Mouse (Mus musculus): ENCODE data around the gene Arid5b. TPM values are rescaled to one million over a fixed set of nuclear protein-coding genes. Genes with fewer than 3 reads are reported as not detected.

The Arid5b gene
- polyA plus RNA-seq, 1 experiment from 2014 or later, result 17.6 TPM

DNA sequence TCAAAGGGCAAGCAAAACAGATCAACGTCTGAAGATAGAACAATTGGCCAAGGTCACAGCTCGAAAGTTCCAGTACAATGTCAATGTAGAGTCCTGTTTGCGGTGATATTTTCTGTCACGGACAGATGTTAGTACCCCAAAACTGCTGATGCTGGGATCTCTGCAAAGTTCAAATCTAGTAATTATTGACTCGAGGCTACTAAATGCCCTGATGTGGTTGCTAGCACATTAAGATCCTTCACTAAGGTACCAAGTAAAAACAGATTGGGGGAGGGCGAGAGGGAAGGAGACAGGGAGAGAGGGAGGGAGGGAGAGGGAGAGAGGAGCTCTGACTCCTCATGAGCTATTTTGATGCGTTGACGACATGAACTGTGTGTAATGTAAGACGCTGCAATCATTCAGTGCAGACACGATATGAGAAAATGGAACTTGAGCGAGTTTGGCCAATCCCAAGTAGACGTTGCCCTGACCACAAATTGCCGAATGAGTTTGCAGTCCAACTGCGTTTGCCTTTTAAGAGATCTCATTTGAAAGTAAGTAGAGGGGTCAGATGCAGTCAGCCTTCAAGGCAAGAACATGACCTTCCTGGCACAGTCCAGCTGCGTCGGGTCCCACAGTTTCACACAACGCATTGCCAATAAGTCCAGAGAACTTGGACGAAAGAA is 133.1 kb downstream of the Arid5b start:
- WGBS, result 88% methylated on average over 18 of the region's 18 CpGs
- ATAC-seq, result no peak
- Histone ChIP-seq H3K9me3 (replicated peaks; ENCODE audit: control insufficient read depth, low read length, poor library complexity, severe bottlenecking) (no peaks in the 10 kb centered on the region), H3K27ac (ENCODE audit: low read length) (no peak overlapping the region), H3K4me2 (ENCODE audit: low read length) (no peak overlapping the region), H3K4me3 (ENCODE audit: low read depth, low read length) (no peak overlapping the region), H3K36me3 (ENCODE audit: control insufficient read depth, insufficient read depth, low read length) (no peaks in the 10 kb centered on the region), H3K9ac (ENCODE audit: low read depth, low read length) (no peak overlapping the region), H3K27me3 (ENCODE audit: control insufficient read depth, insufficient read depth, low read depth, low read length) (no peaks in the 10 kb centered on the region), H3K4me1 (ENCODE audit: control insufficient read depth, insufficient read depth, low read length) (peaks cover 5% of the 10 kb centered on the region)

GRCm38 (mm10) chr10:68142501-68142900 is 136.0 kb downstream of the Arid5b start:
- Histone ChIP-seq H3K27me3 (ENCODE audit: control insufficient read depth, insufficient read depth, low read depth, low read length) (no peaks in the 10 kb centered on the region), H3K4me1 (ENCODE audit: control insufficient read depth, insufficient read depth, low read length) (peaks cover 5% of the 10 kb centered on the region), H3K9me3 (replicated peaks; ENCODE audit: control insufficient read depth, low read length, poor library complexity, severe bottlenecking) (no peaks in the 10 kb centered on the region; the same call in 1 of the 2 replicates), H3K4me2 (ENCODE audit: low read length) (no peak overlapping the region), H3K4me3 (ENCODE audit: low read depth, low read length) (no peak overlapping the region), H3K36me3 (ENCODE audit: control insufficient read depth, insufficient read depth, low read length) (no peaks in the 10 kb centered on the region), H3K9ac (ENCODE audit: low read depth, low read length) (no peak overlapping the region), H3K27ac (ENCODE audit: low read length) (peak overlapping the region; percentile 43)
- 32% methylated on average over 4 of the region's 4 CpGs for WGBS
- no peak for ATAC-seq

- no peaks in the 10 kb centered on the region for H3K27me3 ChIP-seq (ENCODE audit: control insufficient read depth, insufficient read depth, low read depth, low read length)
- WGBS, result 93% methylated on average over 7 of the region's 7 CpGs
- H3K4me1 ChIP-seq (ENCODE audit: control insufficient read depth, insufficient read depth, low read length), result peaks cover 7% of the 10 kb centered on the region
- no peaks in the 10 kb centered on the region for H3K36me3 ChIP-seq (ENCODE audit: control insufficient read depth, insufficient read depth, low read length)
- H3K9ac ChIP-seq (ENCODE audit: low read depth, low read length), result no peak overlapping the region
- ATAC-seq, result no peak
- H3K4me2 ChIP-seq (ENCODE audit: low read length), result no peak overlapping the region
- no peak overlapping the region for H3K27ac ChIP-seq (ENCODE audit: low read length)
- no peak overlapping the region for H3K4me3 ChIP-seq (ENCODE audit: low read depth, low read length)
- H3K9me3 ChIP-seq (replicated peaks; ENCODE audit: control insufficient read depth, low read length, poor library complexity, severe bottlenecking), result no peaks in the 10 kb centered on the region; the same call in 1 of the 2 replicates
These were observed 137.0 kb downstream of the Arid5b start for GRCm38 (mm10) chr10:68141567-68141966.

GRCm38 (mm10) chr10:68140871-68141270 is 137.7 kb downstream of the Arid5b start:
- 90% methylated on average over 2 of the region's 2 CpGs for WGBS
- H3K27ac ChIP-seq (ENCODE audit: low read length), result no peak overlapping the region
- no peak overlapping the region for H3K9ac ChIP-seq (ENCODE audit: low read depth, low read length)
- no peak overlapping the region for H3K4me2 ChIP-seq (ENCODE audit: low read length)
- ATAC-seq, result no peak
- H3K4me1 ChIP-seq (ENCODE audit: control insufficient read depth, insufficient read depth, low read length), result peaks cover 14% of the 10 kb centered on the region
- H3K36me3 ChIP-seq (ENCODE audit: control insufficient read depth, insufficient read depth, low read length), result no peaks in the 10 kb centered on the region
- no peaks in the 10 kb centered on the region for H3K27me3 ChIP-seq (ENCODE audit: control insufficient read depth, insufficient read depth, low read depth, low read length)
- no peak overlapping the region for H3K4me3 ChIP-seq (ENCODE audit: low read depth, low read length)
- no peaks in the 10 kb centered on the region; the same call in 1 of the 2 replicates for H3K9me3 ChIP-seq (replicated peaks; ENCODE audit: control insufficient read depth, low read length, poor library complexity, severe bottlenecking)

DNA sequence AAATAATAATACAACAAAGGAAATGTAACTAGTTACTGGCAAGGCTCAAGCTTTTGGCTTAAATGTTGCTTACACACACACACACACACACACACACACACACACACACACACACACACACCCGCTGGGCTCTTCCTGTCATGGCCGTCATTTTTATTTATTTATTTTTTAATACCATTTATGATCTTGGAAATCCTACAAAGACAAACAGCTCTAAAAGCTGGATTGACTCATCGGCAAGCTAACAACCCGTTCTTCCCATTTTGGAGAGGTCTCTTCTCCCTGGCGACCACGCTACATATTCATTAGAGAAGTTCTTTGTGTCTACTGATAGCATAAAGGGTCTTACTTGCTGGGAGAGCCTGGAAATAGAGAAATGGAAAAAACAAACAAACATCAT is 138.2 kb downstream of the Arid5b start:
- Histone ChIP-seq H3K9ac (ENCODE audit: low read depth, low read length) (no peak overlapping the region), H3K36me3 (ENCODE audit: control insufficient read depth, insufficient read depth, low read length) (no peaks in the 10 kb centered on the region), H3K4me3 (ENCODE audit: low read depth, low read length) (no peak overlapping the region), H3K4me2 (ENCODE audit: low read length) (no peak overlapping the region), H3K4me1 (ENCODE audit: control insufficient read depth, insufficient read depth, low read length) (peaks cover 20% of the 10 kb centered on the region), H3K27me3 (ENCODE audit: control insufficient read depth, insufficient read depth, low read depth, low read length) (no peaks in the 10 kb centered on the region), H3K27ac (ENCODE audit: low read length) (no peak overlapping the region), H3K9me3 (replicated peaks; ENCODE audit: control insufficient read depth, low read length, poor library complexity, severe bottlenecking) (no peaks in the 10 kb centered on the region; the same call in 1 of the 2 replicates)
- 62% methylated on average over 6 of the region's 6 CpGs for WGBS
- ATAC-seq, result no peak

- Histone ChIP-seq H3K9ac (ENCODE audit: low read depth, low read length) (no peak overlapping the region), H3K4me2 (ENCODE audit: low read length) (no peak overlapping the region), H3K27ac (ENCODE audit: low read length) (no peak overlapping the region), H3K9me3 (replicated peaks; ENCODE audit: control insufficient read depth, low read length, poor library complexity, severe bottlenecking) (no peaks in the 10 kb centered on the region; the same call in 1 of the 2 replicates), H3K36me3 (ENCODE audit: control insufficient read depth, insufficient read depth, low read length) (no peaks in the 10 kb centered on the region), H3K27me3 (ENCODE audit: control insufficient read depth, insufficient read depth, low read depth, low read length) (no peaks in the 10 kb centered on the region), H3K4me1 (ENCODE audit: control insufficient read depth, insufficient read depth, low read length) (peaks cover 25% of the 10 kb centered on the region), H3K4me3 (ENCODE audit: low read depth, low read length) (no peak overlapping the region)
- no peak for ATAC-seq
- 90% methylated on average over 5 of the region's 5 CpGs for WGBS
These were observed 140.4 kb downstream of the Arid5b start for GRCm38 (mm10) chr10:68138123-68138522.

GRCm38 (mm10) chr10:68137151-68137833 is 141.2 kb downstream of the Arid5b start:
- Histone ChIP-seq H3K27ac (ENCODE audit: low read length) (0 out of 2 replicates have a peak overlapping the region, but pooled peaks have one; percentile 51), H3K27me3 (ENCODE audit: control insufficient read depth, insufficient read depth, low read depth, low read length) (no peaks in the 10 kb centered on the region), H3K4me2 (ENCODE audit: low read length) (peak overlapping the region; percentile 73; the same call in 1 of the 2 replicates)

GRCm38 (mm10) chr10:68136480-68137083 is 142.0 kb downstream of the Arid5b start:
- Histone ChIP-seq H3K27me3 (ENCODE audit: control insufficient read depth, insufficient read depth, low read depth, low read length) (no peaks in the 10 kb centered on the region), H3K4me3 (ENCODE audit: low read depth, low read length) (peak overlapping the region; percentile 36), H3K36me3 (ENCODE audit: control insufficient read depth, insufficient read depth, low read length) (no peaks in the 10 kb centered on the region), H3K9ac (ENCODE audit: low read depth, low read length) (peak overlapping the region; percentile 55), H3K27ac (ENCODE audit: low read length) (peak overlapping the region; percentile 51), H3K4me1 (ENCODE audit: control insufficient read depth, insufficient read depth, low read length) (peaks cover 20% of the 10 kb centered on the region), H3K9me3 (replicated peaks; ENCODE audit: control insufficient read depth, low read length, poor library complexity, severe bottlenecking) (no peaks in the 10 kb centered on the region; the same call in 1 of the 2 replicates), H3K4me2 (ENCODE audit: low read length) (peak overlapping the region; percentile 73)
- ATAC-seq, result peak; percentile 81
- 2% methylated on average over 18 of the region's 18 CpGs for WGBS

More at GRCm38 (mm10) chr10:68137151-68137833, 141.2 kb downstream of the Arid5b start:
- H3K9ac ChIP-seq (ENCODE audit: low read depth, low read length), result no peak overlapping the region
- ATAC-seq, result no peak
- H3K4me1 ChIP-seq (ENCODE audit: control insufficient read depth, insufficient read depth, low read length), result peaks cover 22% of the 10 kb centered on the region
- H3K36me3 ChIP-seq (ENCODE audit: control insufficient read depth, insufficient read depth, low read length), result no peaks in the 10 kb centered on the region
- H3K9me3 ChIP-seq (replicated peaks; ENCODE audit: control insufficient read depth, low read length, poor library complexity, severe bottlenecking), result no peaks in the 10 kb centered on the region; the same call in 1 of the 2 replicates
- 31% methylated on average over 11 of the region's 11 CpGs for WGBS
- no peak overlapping the region for H3K4me3 ChIP-seq (ENCODE audit: low read depth, low read length)
